Mouse (Mus musculus) C2C12 (cell line): ENCODE results near the gene Hpcal4.

ENCODE experiments used
- CEBPB ChIP-seq: IDR thresholded peaks from one replicate; pipeline ENCODE4 v1.6.1; 2011; ENCODE audit warnings: low read depth, mild to moderate bottlenecking, control low read depth, moderate library complexity
- CTCF ChIP-seq: IDR thresholded peaks from one replicate; pipeline ENCODE4 v1.5.1; 2011; ENCODE audit not compliant: control insufficient read depth, insufficient read depth, insufficient read length
- FOSL1 ChIP-seq: IDR thresholded peaks from one replicate; pipeline ENCODE4 v1.8.0; 2011; ENCODE audit warnings: mild to moderate bottlenecking, low read length; ENCODE audit not compliant: poor library complexity, insufficient read depth, severe bottlenecking
- MAX ChIP-seq: IDR thresholded peaks from one replicate; pipeline ENCODE4 v1.6.1; 2011; ENCODE audit warnings: mild to moderate bottlenecking, control low read depth
- MYOD1 ChIP-seq: IDR thresholded peaks from one replicate; pipeline ENCODE4 v1.6.1; 2011; ENCODE audit warnings: low read depth; ENCODE audit not compliant: control insufficient read depth, insufficient read length
- MYOG ChIP-seq: IDR thresholded peaks from one replicate; pipeline ENCODE4 v1.6.1; 2011; ENCODE audit not compliant: control insufficient read depth, insufficient read length; ENCODE audit errors: extremely low read depth
- USF1 ChIP-seq: IDR thresholded peaks from one replicate; pipeline ENCODE4 v1.6.1; 2011; ENCODE audit warnings: low read depth, mild to moderate bottlenecking, control low read depth, moderate library complexity

DNA sequence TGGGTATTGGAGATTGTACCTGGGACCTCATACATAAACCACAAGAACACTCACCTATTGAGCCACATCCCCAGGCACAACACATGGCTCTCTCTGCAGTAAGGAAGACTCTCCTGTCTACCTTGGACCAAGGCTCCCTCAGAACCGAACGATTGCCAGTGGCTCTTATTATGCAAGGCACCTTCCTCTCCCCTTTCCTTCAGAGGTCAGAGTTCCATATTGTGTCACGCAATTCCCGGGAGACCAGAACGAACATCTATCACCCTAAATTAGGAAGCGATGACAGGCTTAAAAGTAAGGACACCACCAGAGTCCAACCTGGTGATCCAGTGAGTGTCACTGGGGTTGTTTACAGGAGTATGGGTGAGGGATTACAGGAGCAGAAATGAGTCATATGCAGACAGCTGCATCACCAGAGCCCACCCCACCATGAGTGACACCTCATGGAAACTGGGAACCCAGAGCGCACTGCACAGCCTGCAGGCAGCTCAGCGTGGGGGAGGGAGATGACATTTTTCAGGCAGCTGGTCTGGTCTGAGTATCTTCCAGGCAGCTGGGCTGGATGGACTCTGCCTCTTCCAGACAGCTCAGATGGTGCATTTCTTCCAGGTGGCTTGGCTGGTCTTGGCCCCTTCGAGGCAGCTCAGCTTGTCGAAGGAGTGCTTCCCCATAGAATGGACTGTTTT is 42.8 kb downstream of the Hpcal4 start:
- no peak for TF ChIP-seq CTCF
- no peak for TF ChIP-seq USF1
- TF ChIP-seq MAX: no peak
- TF ChIP-seq MYOD1: peak; percentile 98
- peak; percentile 63 for TF ChIP-seq CEBPB
- no peak for TF ChIP-seq MYOG
- TF ChIP-seq FOSL1: peak; percentile 20
